Mouse (Mus musculus): ENCODE measurements at regions not wholly inside any gene's neighbourhood (a gene's known extent, or its start where the extent isn't known, plus 50 kb on each side); places are given as distances from the start of the nearest gene placed in this dataset.

GRCm38 (mm10) chr7:66593619-66594018 is 95.8 kb downstream of the Asb7 start:
- H3K27ac ChIP-seq = no peak overlapping the region
- no peaks in the 10 kb centered on the region; the same call in 1 of the 2 replicates for H3K9me3 ChIP-seq
- H3K4me3 ChIP-seq = no peak overlapping the region
- H3K4me1 ChIP-seq = no peaks in the 10 kb centered on the region
- ATAC-seq (replicated peaks) = no peak
- no peak overlapping the region for H3K4me2 ChIP-seq
- no peaks in the 10 kb centered on the region for H3K36me3 ChIP-seq (replicated peaks)
- H3K9ac ChIP-seq = no peak overlapping the region
- WGBS = 85% methylated on average over 3 of the region's 3 CpGs
- H3K27me3 ChIP-seq (replicated peaks) = no peaks in the 10 kb centered on the region

GRCm38 (mm10) chr7:66591594-66592290 is 97.7 kb downstream of the Asb7 start:
- Histone ChIP-seq H3K4me2 (no peak overlapping the region), H3K9ac (no peak overlapping the region), H3K4me3 (no peak overlapping the region), H3K9me3 (no peaks in the 10 kb centered on the region; the same call in 1 of the 2 replicates), H3K27me3 (replicated peaks) (no peaks in the 10 kb centered on the region), H3K4me1 (no peaks in the 10 kb centered on the region), H3K27ac (no peak overlapping the region), H3K36me3 (replicated peaks) (no peaks in the 10 kb centered on the region)
- WGBS = 86% methylated on average over 10 of the region's 10 CpGs
- no peak for ATAC-seq (replicated peaks)

- no peak overlapping the region for H3K9ac ChIP-seq
- H3K4me3 ChIP-seq = no peak overlapping the region
- no peaks in the 10 kb centered on the region for H3K4me1 ChIP-seq
- H3K4me2 ChIP-seq = no peak overlapping the region
- ATAC-seq (replicated peaks) = no peak
- no peaks in the 10 kb centered on the region for H3K27me3 ChIP-seq (replicated peaks)
- H3K36me3 ChIP-seq (replicated peaks) = no peaks in the 10 kb centered on the region
- H3K27ac ChIP-seq = no peak overlapping the region
- 83% methylated on average over 1 of the region's 1 CpGs for WGBS
- H3K9me3 ChIP-seq = no peaks in the 10 kb centered on the region; the same call in 1 of the 2 replicates
These were observed 102.9 kb downstream of the Asb7 start for GRCm38 (mm10) chr7:66586511-66586910.

GRCm38 (mm10) chr7:66580687-66581151 is 108.7 kb downstream of the Asb7 start:
- H3K4me2 ChIP-seq = no peak overlapping the region
- H3K4me1 ChIP-seq = no peaks in the 10 kb centered on the region
- no peaks in the 10 kb centered on the region for H3K36me3 ChIP-seq (replicated peaks)
- WGBS = 40% methylated on average over 2 of the region's 2 CpGs
- H3K27ac ChIP-seq = no peak overlapping the region
- no peak overlapping the region for H3K4me3 ChIP-seq
- no peaks in the 10 kb centered on the region for H3K27me3 ChIP-seq (replicated peaks)
- no peaks in the 10 kb centered on the region for H3K9me3 ChIP-seq
- H3K9ac ChIP-seq = no peak overlapping the region
- 0 out of 2 replicates have a peak, but pooled peaks have one; percentile 48 for ATAC-seq (replicated peaks)

GRCm38 (mm10) chr7:66576261-66576660 is 113.1 kb downstream of the Asb7 start:
- no peak for ATAC-seq (replicated peaks)
- 88% methylated on average over 7 of the region's 7 CpGs for WGBS

GRCm38 (mm10) chr7:66571451-66571850 is 117.9 kb downstream of the Asb7 start:
- Histone ChIP-seq H3K36me3 (replicated peaks) (no peaks in the 10 kb centered on the region), H3K27ac (no peak overlapping the region), H3K4me2 (no peak overlapping the region), H3K27me3 (replicated peaks) (no peaks in the 10 kb centered on the region), H3K9ac (no peak overlapping the region), H3K4me3 (no peak overlapping the region), H3K4me1 (no peaks in the 10 kb centered on the region), H3K9me3 (no peaks in the 10 kb centered on the region)
- WGBS = 84% methylated on average over 5 of the region's 5 CpGs
- no peak for ATAC-seq (replicated peaks)

More at GRCm38 (mm10) chr7:66576261-66576660, 113.1 kb downstream of the Asb7 start:
- Histone ChIP-seq H3K27me3 (replicated peaks) (no peaks in the 10 kb centered on the region), H3K9me3 (no peaks in the 10 kb centered on the region), H3K36me3 (replicated peaks) (no peaks in the 10 kb centered on the region), H3K4me2 (no peak overlapping the region), H3K27ac (no peak overlapping the region), H3K4me3 (no peak overlapping the region), H3K9ac (no peak overlapping the region), H3K4me1 (no peaks in the 10 kb centered on the region)

- H3K4me3 ChIP-seq = no peak overlapping the region
- H3K4me2 ChIP-seq = no peak overlapping the region
- no peaks in the 10 kb centered on the region for H3K36me3 ChIP-seq (replicated peaks)
- no peaks in the 10 kb centered on the region for H3K9me3 ChIP-seq
- ATAC-seq (replicated peaks) = no peak
- WGBS = 88% methylated on average over 11 of the region's 11 CpGs
- no peaks in the 10 kb centered on the region for H3K27me3 ChIP-seq (replicated peaks)
- H3K9ac ChIP-seq = no peak overlapping the region
- H3K4me1 ChIP-seq = no peaks in the 10 kb centered on the region
- H3K27ac ChIP-seq = no peak overlapping the region
These were observed 120.4 kb upstream of the Aldh1a3 start for GRCm38 (mm10) chr7:66547694-66548093.

- Histone ChIP-seq H3K9ac (no peak overlapping the region), H3K9me3 (no peaks in the 10 kb centered on the region), H3K27ac (no peak overlapping the region), H3K4me2 (no peak overlapping the region), H3K4me1 (no peaks in the 10 kb centered on the region), H3K27me3 (replicated peaks) (no peaks in the 10 kb centered on the region), H3K4me3 (no peak overlapping the region), H3K36me3 (replicated peaks) (no peaks in the 10 kb centered on the region)
- WGBS = 89% methylated on average over 9 of the region's 9 CpGs
- ATAC-seq (replicated peaks) = no peak
These were observed 117.9 kb upstream of the Aldh1a3 start for GRCm38 (mm10) chr7:66545184-66545583.

GRCm38 (mm10) chr7:66544352-66545053 is 117.2 kb upstream of the Aldh1a3 start:
- Histone ChIP-seq H3K9ac (no peak overlapping the region), H3K9me3 (no peaks in the 10 kb centered on the region), H3K27me3 (replicated peaks) (no peaks in the 10 kb centered on the region), H3K27ac (no peak overlapping the region), H3K4me1 (no peaks in the 10 kb centered on the region), H3K36me3 (replicated peaks) (no peaks in the 10 kb centered on the region), H3K4me3 (no peak overlapping the region), H3K4me2 (no peak overlapping the region)
- 82% methylated on average over 11 of the region's 11 CpGs for WGBS
- ATAC-seq (replicated peaks) = no peak

- H3K4me3 ChIP-seq = no peak overlapping the region
These were observed 105.3 kb upstream of the Aldh1a3 start for GRCm38 (mm10) chr7:66532596-66532995.

GRCm38 (mm10) chr7:66532048-66532447 is 104.7 kb upstream of the Aldh1a3 start:
- H3K36me3 ChIP-seq (replicated peaks) = no peaks in the 10 kb centered on the region
- no peak overlapping the region for H3K27ac ChIP-seq
- H3K9ac ChIP-seq = no peak overlapping the region
- no peak overlapping the region for H3K4me3 ChIP-seq
- H3K9me3 ChIP-seq = no peaks in the 10 kb centered on the region
- 82% methylated on average over 8 of the region's 8 CpGs for WGBS
- H3K4me2 ChIP-seq = no peak overlapping the region
- H3K27me3 ChIP-seq (replicated peaks) = no peaks in the 10 kb centered on the region
- no peak for ATAC-seq (replicated peaks)
- H3K4me1 ChIP-seq = no peaks in the 10 kb centered on the region

More at GRCm38 (mm10) chr7:66532596-66532995, 105.3 kb upstream of the Aldh1a3 start:
- Histone ChIP-seq H3K27ac (no peak overlapping the region), H3K9me3 (no peaks in the 10 kb centered on the region), H3K27me3 (replicated peaks) (no peaks in the 10 kb centered on the region), H3K4me2 (no peak overlapping the region), H3K4me1 (no peaks in the 10 kb centered on the region), H3K36me3 (replicated peaks) (no peaks in the 10 kb centered on the region), H3K9ac (no peak overlapping the region)
- no peak for ATAC-seq (replicated peaks)
- 83% methylated on average over 6 of the region's 6 CpGs for WGBS

- H3K4me2 ChIP-seq = no peak overlapping the region
- H3K36me3 ChIP-seq (replicated peaks) = no peaks in the 10 kb centered on the region
- no peaks in the 10 kb centered on the region for H3K9me3 ChIP-seq
- H3K9ac ChIP-seq = no peak overlapping the region
- WGBS = 93% methylated on average over 7 of the region's 7 CpGs
- no peaks in the 10 kb centered on the region for H3K4me1 ChIP-seq
- no peaks in the 10 kb centered on the region for H3K27me3 ChIP-seq (replicated peaks)
- ATAC-seq (replicated peaks) = no peak
- no peak overlapping the region for H3K27ac ChIP-seq
- no peak overlapping the region for H3K4me3 ChIP-seq
These were observed 103.8 kb upstream of the Aldh1a3 start for GRCm38 (mm10) chr7:66531111-66531510.

GRCm38 (mm10) chr7:66528881-66529280 is 101.6 kb upstream of the Aldh1a3 start:
- no peaks in the 10 kb centered on the region for H3K27me3 ChIP-seq (replicated peaks)
- no peaks in the 10 kb centered on the region for H3K4me1 ChIP-seq
- no peaks in the 10 kb centered on the region for H3K36me3 ChIP-seq (replicated peaks)
- 78% methylated on average over 4 of the region's 4 CpGs for WGBS
- no peak overlapping the region for H3K4me2 ChIP-seq
- no peaks in the 10 kb centered on the region for H3K9me3 ChIP-seq
- no peak for ATAC-seq (replicated peaks)
- no peak overlapping the region for H3K27ac ChIP-seq
- no peak overlapping the region for H3K4me3 ChIP-seq
- no peak overlapping the region for H3K9ac ChIP-seq
